Mouse (Mus musculus) liver, embryonic 12.5 days (tissue): ENCODE data around the gene Hist1h1a. TPM values are rescaled to one million over a fixed set of nuclear protein-coding genes. Genes with fewer than 3 reads are reported as not detected.

ENCODE experiments used
- ATAC-seq: fragments of 200-750 bp; cut with Nextera tagmentation; 2 replicates; pipeline ENCODE4 v1.8.0; 2017; ENCODE audit warnings: moderate number of reproducible peaks, mild to moderate bottlenecking, moderate library complexity
- H3K27ac ChIP-seq: fragments of 300-500 bp; sonication (generic); 2 replicates; pipeline ENCODE4 v1.5.1; 2016; ENCODE audit warnings: mild to moderate bottlenecking
- H3K27me3 ChIP-seq: fragments of 300-500 bp; sonication (generic); replicated peaks from 2 replicates; pipeline ENCODE4 v1.6.1; 2016; ENCODE audit warnings: mild to moderate bottlenecking, moderate library complexity
- H3K36me3 ChIP-seq: fragments of 300-500 bp; sonication (generic); 2 replicates; pipeline ENCODE4 v1.6.1; 2016; ENCODE audit warnings: mild to moderate bottlenecking, moderate library complexity
- H3K4me1 ChIP-seq: fragments of 300-500 bp; sonication (generic); 2 replicates; pipeline ENCODE4 v1.6.1; 2016
- H3K4me2 ChIP-seq: fragments of 300-500 bp; sonication (generic); 2 replicates; pipeline ENCODE4 v1.6.1; 2016; ENCODE audit warnings: mild to moderate bottlenecking, moderate library complexity
- H3K4me3 ChIP-seq: fragments of 300-500 bp; sonication (generic); 2 replicates; pipeline ENCODE4 v1.5.1; 2016; ENCODE audit warnings: mild to moderate bottlenecking, moderate library complexity
- H3K9ac ChIP-seq: fragments of 300-500 bp; sonication (generic); 2 replicates; pipeline ENCODE4 v1.6.1; 2016; ENCODE audit warnings: mild to moderate bottlenecking, moderate library complexity
- H3K9me3 ChIP-seq: fragments of 300-500 bp; sonication (generic); replicated peaks from 2 replicates; pipeline ENCODE4 v1.6.1; 2016; ENCODE audit warnings: mild to moderate bottlenecking, moderate library complexity
- WGBS: fragments of 180-500 bp; shearing (Covaris S2); methylation state at CpG from one replicate; pipeline ENCODE4 v1.1.7; 2016; ENCODE audit not compliant: insufficient replicate concordance; 5-methylcytosine and 5-hydroxymethylcytosine counted together
- polyA plus RNA-seq: library from polyadenylated mRNA; unstranded; fragments of >200 nt; fragmentation: Nextera tagmentation; extraction: Ambion mirVana; gene quantifications from 2 replicates; pipeline ENCODE4 v1.2.1, GENCODE M21; 2016

Gene Hist1h1a
- polyA plus RNA-seq, 1 experiment from 2014 or later: 4.9 TPM

- Histone ChIP-seq H3K36me3 (no peaks in the 10 kb centered on the region), H3K9ac (peak overlapping the region; percentile 84), H3K4me2 (peak overlapping the region; percentile 72), H3K4me1 (peaks cover 57% of the 10 kb centered on the region), H3K27me3 (no peaks in the 10 kb centered on the region), H3K27ac (peak overlapping the region; percentile 99), H3K4me3 (peak overlapping the region; percentile 59), H3K9me3 (no peaks in the 10 kb centered on the region)
- WGBS: 2% methylated on average over 6 of the region's 6 CpGs
- no peak for ATAC-seq
Measured at GRCm38 (mm10) chr13:23752742-23753172, 10.7 kb upstream of the Hist1h1a start.

- WGBS: 54% methylated on average over 4 of the region's 4 CpGs
- no peaks in the 10 kb centered on the region for H3K36me3 ChIP-seq
- H3K9me3 ChIP-seq: no peaks in the 10 kb centered on the region
- no peaks in the 10 kb centered on the region for H3K27me3 ChIP-seq
- peak overlapping the region; percentile 59 for H3K4me3 ChIP-seq
- H3K4me1 ChIP-seq: peaks cover 57% of the 10 kb centered on the region
- no peak for ATAC-seq
- H3K9ac ChIP-seq: peak overlapping the region; percentile 84
- H3K27ac ChIP-seq: peak overlapping the region; percentile 99
- H3K4me2 ChIP-seq: peak overlapping the region; percentile 72
Measured at GRCm38 (mm10) chr13:23753314-23754078, 10.0 kb upstream of the Hist1h1a start.

GRCm38 (mm10) chr13:23755000-23755399, 8.5 kb upstream of the Hist1h1a start:
- no peaks in the 10 kb centered on the region for H3K27me3 ChIP-seq
- H3K36me3 ChIP-seq: no peaks in the 10 kb centered on the region
- ATAC-seq: no peak
- H3K27ac ChIP-seq: peak overlapping the region; percentile 81
- no peak overlapping the region for H3K4me3 ChIP-seq
- peak overlapping the region; percentile 63 for H3K9ac ChIP-seq
- no peak overlapping the region for H3K4me2 ChIP-seq
- H3K4me1 ChIP-seq: peaks cover 59% of the 10 kb centered on the region
- no peaks in the 10 kb centered on the region for H3K9me3 ChIP-seq

- WGBS: under 1% methylated on average over 19 of the region's 22 CpGs
- H3K9ac ChIP-seq: peak within 1 kb of the TSS; percentile 85
- peak; percentile 72 for ATAC-seq
- H3K4me3 ChIP-seq: peak within 1 kb of the TSS; percentile 48
- peaks cover 66% of the 10 kb centered on the region for H3K4me1 ChIP-seq
- H3K4me2 ChIP-seq: peak within 1 kb of the TSS; percentile 90
- H3K36me3 ChIP-seq: no peaks in the 10 kb centered on the region
- no peaks in the 10 kb centered on the region for H3K9me3 ChIP-seq
- no peaks in the 10 kb centered on the region for H3K27me3 ChIP-seq
- H3K27ac ChIP-seq: peak within 1 kb of the TSS; percentile 99
Measured at GRCm38 (mm10) chr13:23756790-23757189, 6.7 kb upstream of the Hist1h1a start, which contains the start of gene Hist1h4b. TSS of gene Hist1h4b (plus strand) at chr13:23757013.

GRCm38 (mm10) chr13:23757211-23757773, 6.2 kb upstream of the Hist1h1a start:
- under 1% methylated on average over 17 of the region's 23 CpGs for WGBS
- peak overlapping the region; percentile 99 for H3K27ac ChIP-seq
- peaks cover 66% of the 10 kb centered on the region for H3K4me1 ChIP-seq

GRCm38 (mm10) chr13:23757921-23758320, 5.5 kb upstream of the Hist1h1a start:
- peaks cover 67% of the 10 kb centered on the region for H3K4me1 ChIP-seq
- peak overlapping the region; percentile 85 for H3K9ac ChIP-seq
- ATAC-seq: no peak
- H3K36me3 ChIP-seq: no peaks in the 10 kb centered on the region
- no peaks in the 10 kb centered on the region for H3K9me3 ChIP-seq
- no peaks in the 10 kb centered on the region for H3K27me3 ChIP-seq
- H3K4me2 ChIP-seq: peak overlapping the region; percentile 90
- WGBS: 36% methylated on average over 3 of the region's 3 CpGs
- peak overlapping the region; percentile 48 for H3K4me3 ChIP-seq
- H3K27ac ChIP-seq: peak overlapping the region; percentile 99

More at GRCm38 (mm10) chr13:23757211-23757773, 6.2 kb upstream of the Hist1h1a start:
- Histone ChIP-seq H3K4me2 (peak overlapping the region; percentile 90), H3K9me3 (no peaks in the 10 kb centered on the region), H3K4me3 (peak overlapping the region; percentile 48), H3K27me3 (no peaks in the 10 kb centered on the region), H3K9ac (peak overlapping the region; percentile 85), H3K36me3 (no peaks in the 10 kb centered on the region)
- peak; percentile 19 for ATAC-seq

- Histone ChIP-seq H3K27me3 (no peaks in the 10 kb centered on the region), H3K36me3 (no peaks in the 10 kb centered on the region), H3K4me1 (peaks cover 69% of the 10 kb centered on the region), H3K4me2 (peak overlapping the region; percentile 90), H3K27ac (peak overlapping the region; percentile 99), H3K4me3 (peak overlapping the region; percentile 63; the same call in 1 of the 2 replicates), H3K9me3 (no peaks in the 10 kb centered on the region), H3K9ac (peak overlapping the region; percentile 85)
- ATAC-seq: no peak
- WGBS: 86% methylated on average over 3 of the region's 3 CpGs
Measured at GRCm38 (mm10) chr13:23759251-23759771, 4.2 kb upstream of the Hist1h1a start.

- 43% methylated on average over 1 of the region's 1 CpGs for WGBS
- Histone ChIP-seq H3K4me3 (peak overlapping the region; percentile 63), H3K9ac (peak overlapping the region; percentile 85), H3K36me3 (no peaks in the 10 kb centered on the region), H3K9me3 (no peaks in the 10 kb centered on the region), H3K27ac (peak overlapping the region; percentile 99), H3K27me3 (no peaks in the 10 kb centered on the region), H3K4me1 (peaks cover 75% of the 10 kb centered on the region), H3K4me2 (peak overlapping the region; percentile 90)
- no peak for ATAC-seq
Measured at GRCm38 (mm10) chr13:23759916-23760239, 3.6 kb upstream of the Hist1h1a start.

GRCm38 (mm10) chr13:23760240-23760971, 3.1 kb upstream of the Hist1h1a start:
- Histone ChIP-seq H3K4me2 (peak overlapping the region; percentile 90), H3K9ac (peak overlapping the region; percentile 85), H3K27me3 (no peaks in the 10 kb centered on the region), H3K4me3 (peak overlapping the region; percentile 63), H3K4me1 (peaks cover 75% of the 10 kb centered on the region), H3K36me3 (no peaks in the 10 kb centered on the region), H3K9me3 (no peaks in the 10 kb centered on the region), H3K27ac (peak overlapping the region; percentile 99)
- under 1% methylated on average over 22 of the region's 27 CpGs for WGBS
- ATAC-seq: no peak

- H3K27me3 ChIP-seq: no peaks in the 10 kb centered on the region
- peak; percentile 64 for ATAC-seq
- no peaks in the 10 kb centered on the region for H3K9me3 ChIP-seq
- WGBS: under 1% methylated on average over 69 of the region's 72 CpGs
- H3K36me3 ChIP-seq: no peaks in the 10 kb centered on the region
- peak within 1 kb of the TSS; percentile 92 for H3K9ac ChIP-seq
- H3K27ac ChIP-seq: peak within 1 kb of the TSS; percentile 99
- peaks cover 73% of the 10 kb centered on the region for H3K4me1 ChIP-seq
- peak within 1 kb of the TSS; percentile 63 for H3K4me3 ChIP-seq
- H3K4me2 ChIP-seq: peak within 1 kb of the TSS; percentile 90
Measured at GRCm38 (mm10) chr13:23760972-23761864, 2.2 kb upstream of the Hist1h1a start, which contains the start of gene Hist1h4a. TSS of gene Hist1h4a (minus strand) at chr13:23761230.
